Mouse (Mus musculus) testis, postnatal 14 days (tissue): ENCODE results near the gene Usp7.

Experiments used
- DNase-seq: peaks from one replicate; pipeline ENCODE4 v3.0.0; 2021; ENCODE audit warnings: low spot score

Gene Usp7

DNA sequence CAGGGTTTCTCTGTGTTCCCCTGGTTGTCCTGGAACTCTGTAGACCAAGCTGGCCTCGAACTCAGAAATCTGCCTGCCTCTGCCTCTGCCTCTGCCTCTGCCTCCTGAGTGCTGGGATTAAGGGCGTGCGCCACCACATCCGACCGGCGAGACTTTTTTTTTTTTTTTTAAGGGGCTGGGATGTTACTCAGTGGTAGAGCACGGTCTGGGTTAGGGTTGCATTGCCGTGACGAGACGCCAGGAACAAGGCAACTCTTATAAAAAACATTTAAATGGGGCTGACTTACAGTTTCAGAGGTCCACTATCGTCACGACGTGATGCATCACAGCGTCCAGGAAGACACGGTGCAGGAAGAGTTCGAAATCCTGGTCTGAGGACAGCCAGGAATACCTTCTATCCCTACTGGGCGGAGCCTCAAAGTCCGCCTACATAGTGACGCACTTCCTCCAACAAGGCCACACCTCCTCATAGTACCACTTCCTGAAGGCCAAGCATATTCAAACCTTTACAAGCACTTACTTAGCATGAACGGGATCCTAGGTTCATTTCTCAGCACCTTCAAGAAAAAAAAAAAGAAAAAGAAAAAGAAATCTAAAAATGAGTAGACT is at the start of gene Usp7:
Usp7 (minus strand) TSS at position 360 of the 609 bp plus-strand sequence.
- DNase-seq: peak; percentile 78

DNA sequence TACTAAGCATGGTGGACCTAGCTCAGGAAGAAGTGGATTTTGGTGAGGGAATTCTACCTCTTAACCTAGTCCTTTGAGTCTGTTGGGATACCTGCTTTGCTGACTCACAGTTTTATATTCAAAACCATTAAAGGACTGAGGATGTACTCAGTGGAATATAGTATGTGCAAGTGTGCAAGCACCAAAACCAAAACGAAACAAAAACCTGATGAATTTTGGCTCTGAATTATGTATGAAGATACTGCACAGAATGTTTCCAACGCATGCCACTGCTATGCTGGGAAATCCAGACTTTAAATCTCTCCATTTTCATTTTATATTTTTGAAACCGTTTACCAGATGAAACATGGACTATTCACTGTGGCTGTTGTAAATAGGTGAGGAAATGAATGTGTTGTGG is 48.4 kb upstream of the Usp7 start:
- no peak for DNase-seq

DNA sequence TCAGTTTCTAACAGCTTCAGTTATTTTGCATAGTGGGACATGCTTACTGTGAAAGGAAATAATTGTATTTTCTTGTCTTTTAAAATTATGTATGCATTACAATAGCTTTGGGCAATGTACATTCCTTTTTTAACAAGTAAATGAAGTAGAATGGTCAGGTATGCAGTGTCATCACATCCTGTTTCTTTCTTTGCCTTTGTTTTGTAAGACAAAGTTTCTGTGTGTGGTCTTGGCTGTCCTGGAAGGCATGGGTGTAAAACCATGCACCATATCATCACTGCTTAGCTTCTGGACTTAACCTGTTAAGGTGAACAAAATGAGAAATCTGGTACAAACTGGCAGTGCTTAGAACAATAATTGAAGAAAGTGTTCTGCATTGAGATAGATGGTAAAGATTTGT is 46.8 kb upstream of the Usp7 start:
- DNase-seq: no peak

DNA sequence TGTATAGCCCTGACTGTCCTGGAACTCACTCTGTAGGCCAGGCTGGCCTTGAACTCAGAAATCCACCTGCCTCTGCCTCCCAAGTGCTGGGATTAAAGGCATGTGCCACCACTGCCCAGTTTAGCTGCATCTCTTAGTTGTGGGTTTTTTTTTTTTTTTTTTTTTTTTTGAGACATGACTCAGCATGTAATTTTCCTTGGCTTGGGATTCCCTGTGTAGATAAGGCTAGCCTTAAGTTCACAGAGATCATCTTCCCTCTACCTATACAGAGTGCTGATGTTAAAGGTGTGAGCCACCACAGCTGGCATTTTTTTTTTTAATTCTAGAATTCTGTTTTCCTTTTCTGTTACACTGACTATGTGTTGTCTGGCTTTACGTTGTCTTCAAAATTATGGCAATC is 45.5 kb upstream of the Usp7 start:
- no peak for DNase-seq

- no peak for DNase-seq
Observed at GRCm38 (mm10) chr16:8836876-8837275, 44.8 kb upstream of the Usp7 start.

GRCm38 (mm10) chr16:8831241-8831640 is 39.1 kb upstream of the Usp7 start:
- peak; percentile 20 for DNase-seq

DNA sequence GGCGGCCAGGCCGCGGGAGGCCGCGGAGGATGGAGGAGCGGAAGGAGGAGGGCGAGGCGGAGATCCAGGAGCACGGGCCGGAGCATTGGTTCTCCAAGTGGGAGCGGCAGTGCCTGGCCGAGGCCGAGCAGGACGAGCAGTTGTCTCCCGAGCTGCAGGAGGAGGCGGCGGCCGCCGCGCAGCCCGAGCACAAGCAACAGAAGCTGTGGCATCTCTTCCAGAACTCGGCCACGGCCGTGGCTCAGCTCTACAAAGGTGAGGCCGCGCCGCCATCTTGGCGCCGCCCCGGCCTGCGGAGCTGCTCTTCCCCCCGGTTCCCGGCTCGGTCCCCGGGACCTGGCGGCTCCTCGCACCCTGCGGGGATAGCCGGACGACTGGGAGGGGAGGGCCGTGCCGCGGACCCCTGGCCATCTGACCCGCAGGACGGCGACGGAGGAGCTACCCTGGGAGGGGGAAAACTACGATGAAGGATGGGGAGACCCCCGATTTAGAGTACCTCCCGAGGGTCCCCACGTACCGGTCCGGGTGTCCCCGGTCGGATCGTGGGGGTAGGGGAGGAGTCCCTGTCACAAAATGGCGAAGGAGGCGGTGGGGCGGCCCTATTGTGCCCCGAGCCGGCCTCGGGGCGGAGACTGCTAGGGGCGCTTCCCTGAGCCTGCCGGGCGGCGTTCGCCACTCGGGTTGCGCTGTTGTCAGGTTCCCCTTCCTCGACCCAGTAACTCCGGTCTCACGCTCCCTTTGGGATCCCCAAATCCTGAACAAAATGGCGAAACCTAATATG is 38.5 kb upstream of the Usp7 start:
- DNase-seq: peak; percentile 74

- peak; percentile 99 for DNase-seq
Observed at GRCm38 (mm10) chr16:8829564-8830359, 37.7 kb upstream of the Usp7 start, which contains the start of gene 1810013L24Rik. Gene 1810013L24Rik, plus strand, starts transcription at chr16:8830100.

- DNase-seq: no peak
Observed at GRCm38 (mm10) chr16:8828636-8829563, 36.8 kb upstream of the Usp7 start.

DNA sequence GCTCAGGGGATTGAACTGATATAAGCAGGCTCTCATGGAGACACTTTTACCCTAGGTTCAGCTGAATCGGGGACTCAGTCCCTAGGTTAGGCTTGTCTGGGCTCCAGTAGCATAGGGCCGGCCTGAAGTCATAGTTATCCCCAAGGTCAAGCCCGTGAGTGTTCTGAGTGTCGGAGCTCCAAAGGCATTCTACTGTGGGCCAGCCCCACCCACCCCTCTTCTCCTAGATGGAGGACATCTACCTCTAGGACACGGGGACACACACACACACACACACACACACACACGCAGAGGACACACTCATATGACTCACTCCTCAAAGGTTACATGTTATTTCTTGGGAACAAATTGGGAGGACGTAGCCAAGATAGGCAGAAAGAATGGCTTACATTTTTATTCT is 35.3 kb upstream of the Usp7 start:
- DNase-seq: peak; percentile 24

DNA sequence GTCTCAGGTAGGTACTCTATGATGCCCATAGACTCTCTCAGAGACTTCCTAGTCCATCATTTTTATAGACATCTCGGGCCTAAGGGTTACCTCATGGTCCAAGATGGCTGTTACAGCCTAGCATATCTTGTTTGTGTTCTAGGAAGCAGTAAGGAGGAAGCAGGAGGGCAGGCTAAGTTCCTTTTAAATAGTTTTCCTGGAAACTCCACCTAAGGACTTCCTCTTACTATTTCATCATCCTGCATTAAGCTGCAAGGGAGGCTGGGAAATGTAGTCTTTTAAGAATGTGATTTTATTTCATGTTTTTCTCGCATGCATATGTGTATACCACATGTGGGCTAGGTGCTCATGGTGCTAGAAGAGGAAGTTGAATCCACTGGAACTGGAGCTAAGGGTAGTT is 31.6 kb upstream of the Usp7 start:
- DNase-seq: no peak

DNA sequence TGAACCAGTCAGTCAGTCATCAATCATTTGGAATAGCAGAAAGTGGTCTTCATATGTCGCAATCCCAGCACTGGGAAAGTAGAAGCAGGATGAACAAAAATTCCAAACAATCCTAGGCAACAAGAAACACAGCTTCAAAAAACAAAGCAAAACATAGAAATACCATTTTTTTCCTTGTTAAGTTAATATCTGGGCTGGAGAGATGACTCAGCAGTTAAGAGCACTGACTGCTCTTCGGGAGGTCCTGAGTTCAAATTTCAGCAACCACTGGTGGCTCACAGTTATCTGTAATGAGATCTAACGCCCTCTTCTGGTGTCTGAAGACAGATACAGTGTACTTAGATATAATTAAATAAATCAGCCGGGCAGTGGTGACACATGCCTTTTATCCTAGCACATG is 30.5 kb upstream of the Usp7 start:
- no peak for DNase-seq

GRCm38 (mm10) chr16:8821429-8821828 is 29.3 kb upstream of the Usp7 start:
- no peak for DNase-seq

GRCm38 (mm10) chr16:8817872-8818271 is 25.8 kb upstream of the Usp7 start:
- DNase-seq: no peak

DNA sequence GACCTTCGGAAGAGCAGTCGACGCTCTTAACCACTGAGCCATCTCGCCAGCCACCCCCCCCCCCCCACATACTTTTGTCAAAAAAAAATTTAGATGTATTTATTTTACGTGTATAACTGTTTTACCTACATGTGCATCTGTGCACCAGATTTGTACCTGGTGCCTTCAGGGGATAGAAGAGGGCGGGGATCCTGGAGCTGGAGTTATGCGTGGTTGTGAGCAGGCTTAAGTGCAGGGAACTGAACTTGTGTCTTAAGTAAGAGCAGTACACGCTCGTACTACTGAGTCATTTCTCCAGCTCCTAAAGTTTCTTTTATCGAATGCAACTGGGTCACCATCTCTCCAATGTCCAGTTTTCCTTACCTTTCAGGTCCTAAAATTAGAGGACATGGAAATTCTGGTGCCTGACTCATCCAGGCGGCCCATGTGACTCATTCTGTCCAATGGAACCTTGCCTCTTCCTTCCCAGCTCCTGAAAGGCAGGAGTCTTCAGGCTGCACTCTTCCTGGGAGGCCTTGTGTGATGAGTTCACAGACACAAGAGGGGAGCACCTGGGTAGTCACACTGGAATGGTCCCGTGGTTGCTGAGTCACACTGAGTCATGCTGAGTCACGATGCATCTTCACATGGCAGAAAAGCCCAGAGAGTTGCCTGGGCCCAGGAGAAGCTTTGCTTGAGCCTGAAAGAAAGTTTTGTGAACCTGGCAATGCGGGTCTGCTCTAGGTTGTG is 18.5 kb upstream of the Usp7 start:
- no peak for DNase-seq

DNA sequence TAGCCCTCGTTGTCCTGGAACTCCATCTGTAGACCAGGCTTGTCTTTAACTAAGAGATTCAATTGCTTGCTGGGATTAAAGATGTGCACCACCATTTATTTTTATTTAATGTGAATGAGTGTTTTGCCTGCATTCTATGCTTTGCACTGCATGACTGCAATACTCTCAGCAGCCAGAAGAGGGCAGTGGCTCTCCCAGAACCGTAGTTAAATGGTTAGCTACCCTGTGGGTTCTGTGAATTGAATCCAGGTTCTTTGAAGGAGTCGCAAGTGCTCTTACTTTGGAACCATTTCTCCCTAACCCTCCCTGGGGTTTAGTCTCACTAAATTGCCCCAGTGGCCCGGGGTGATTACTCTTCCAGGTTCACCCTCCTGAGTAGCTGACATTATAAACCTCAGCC is 14.6 kb upstream of the Usp7 start:
- no peak for DNase-seq

DNA sequence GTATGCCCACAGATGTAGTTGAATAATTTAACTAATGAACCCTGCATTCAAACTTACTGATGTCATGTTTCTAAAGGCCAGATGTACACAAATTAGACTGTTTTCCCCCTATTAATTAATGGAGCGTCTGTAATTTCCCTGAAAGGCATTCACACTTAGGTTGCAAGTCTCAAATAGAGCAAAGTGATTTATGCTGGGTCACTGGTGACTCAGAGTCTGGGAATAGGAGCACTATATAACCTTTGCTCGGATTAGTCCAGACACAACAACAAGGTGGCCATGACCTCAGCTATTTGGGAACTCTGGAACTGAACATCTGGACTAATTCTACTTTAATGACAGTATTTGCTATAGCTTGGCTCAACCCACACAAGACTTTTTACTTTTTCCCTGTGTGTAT is 3.8 kb upstream of the Usp7 start:
- DNase-seq: no peak

DNA sequence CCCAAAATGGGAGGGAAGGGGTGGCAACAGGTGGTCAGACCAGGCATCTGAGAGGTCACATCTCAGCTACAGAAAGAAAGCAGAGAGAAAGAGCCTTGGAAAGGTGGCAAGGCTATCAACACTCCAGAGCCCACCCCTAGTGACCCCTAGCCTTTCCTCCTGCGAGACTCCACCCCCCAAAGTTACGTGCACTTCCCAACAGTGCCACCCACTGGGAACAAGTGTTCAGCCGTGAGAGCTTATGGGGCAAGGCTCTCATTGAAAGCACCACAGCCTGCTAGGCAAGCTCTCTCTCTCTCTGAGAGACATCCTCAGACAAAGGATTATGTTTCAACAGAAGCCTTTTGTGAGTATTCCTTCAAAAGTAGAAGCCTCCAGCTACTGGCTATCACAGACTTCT is 2.8 kb upstream of the Usp7 start:
- no peak for DNase-seq

GRCm38 (mm10) chr16:8790886-8791285 is 1.2 kb downstream of the Usp7 start:
- DNase-seq: no peak

DNA sequence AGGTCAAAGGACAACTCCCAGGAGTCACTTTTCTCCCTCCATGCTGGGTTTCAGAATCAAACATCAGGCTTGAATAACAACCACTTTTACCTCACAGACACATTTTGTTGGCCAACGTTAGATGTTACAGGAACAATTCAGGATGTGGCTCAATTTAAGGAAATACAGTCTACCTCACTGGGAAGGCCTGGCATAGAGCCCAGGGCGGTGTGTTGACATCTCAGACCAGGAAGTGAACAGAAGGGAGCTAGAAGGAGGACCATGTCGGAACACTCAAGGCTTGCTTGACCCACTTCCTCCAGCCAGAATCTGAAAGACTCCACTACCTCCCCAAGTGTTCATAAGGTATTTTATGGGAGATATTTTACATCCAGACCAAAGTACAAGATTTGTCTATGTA is 7.4 kb downstream of the Usp7 start:
- DNase-seq: no peak
